Mouse (Mus musculus) layer of hippocampus, adult 9-11 months (tissue): ENCODE data around the gene Itgb8.
A peak's percentile ranks its signal among the peaks of the same experiment; 100 is the strongest.

ENCODE experiments used
- DNase-seq: peaks from one replicate; pipeline ENCODE4 v3.0.0; 2022

The Itgb8 gene

GRCm38 (mm10) chr12:119238696-119239415 lies at the start of gene Itgb8:
Gene Itgb8, minus strand, starts transcription at chr12:119238802.
- peak; percentile 93 for DNase-seq

- DNase-seq, result no peak
Measured at GRCm38 (mm10) chr12:119276282-119276681, 37.7 kb upstream of the Itgb8 start.

- no peak for DNase-seq
Measured at GRCm38 (mm10) chr12:119273605-119274004, 35.0 kb upstream of the Itgb8 start.

GRCm38 (mm10) chr12:119271964-119272363 lies 33.4 kb upstream of the Itgb8 start:
- no peak for DNase-seq

GRCm38 (mm10) chr12:119270036-119270435 lies 31.4 kb upstream of the Itgb8 start:
- no peak for DNase-seq

GRCm38 (mm10) chr12:119268723-119269122 lies 30.1 kb upstream of the Itgb8 start:
- no peak for DNase-seq

- DNase-seq, result no peak
Measured at GRCm38 (mm10) chr12:119264506-119264905, 25.9 kb upstream of the Itgb8 start.

- no peak for DNase-seq
Measured at GRCm38 (mm10) chr12:119248581-119248980, 10.0 kb upstream of the Itgb8 start.

- no peak for DNase-seq
Measured at GRCm38 (mm10) chr12:119241071-119241470, 2.5 kb upstream of the Itgb8 start.

GRCm38 (mm10) chr12:119237921-119238695 lies 494 bp downstream of the Itgb8 start:
- DNase-seq, result peak; percentile 63

- DNase-seq, result no peak
Measured at GRCm38 (mm10) chr12:119237241-119237920, 1.2 kb downstream of the Itgb8 start.

- DNase-seq, result no peak
Measured at GRCm38 (mm10) chr12:119231831-119232230, 6.8 kb downstream of the Itgb8 start.

- DNase-seq, result no peak
Measured at GRCm38 (mm10) chr12:119230444-119230843, 8.2 kb downstream of the Itgb8 start.

GRCm38 (mm10) chr12:119229601-119230000 lies 9.0 kb downstream of the Itgb8 start:
- DNase-seq, result no peak

GRCm38 (mm10) chr12:119227898-119228297 lies 10.7 kb downstream of the Itgb8 start:
- DNase-seq, result no peak

- DNase-seq, result no peak
Measured at GRCm38 (mm10) chr12:119224699-119225098, 13.9 kb downstream of the Itgb8 start.

- peak; percentile 48 for DNase-seq
Measured at GRCm38 (mm10) chr12:119219409-119219808, 19.2 kb downstream of the Itgb8 start.

- no peak for DNase-seq
Measured at GRCm38 (mm10) chr12:119217700-119218265, 20.8 kb downstream of the Itgb8 start.

- DNase-seq, result no peak
Measured at GRCm38 (mm10) chr12:119215225-119215624, 23.4 kb downstream of the Itgb8 start.

- no peak for DNase-seq
Measured at GRCm38 (mm10) chr12:119211533-119211932, 27.1 kb downstream of the Itgb8 start.

GRCm38 (mm10) chr12:119210590-119210989 lies 28.0 kb downstream of the Itgb8 start:
- DNase-seq, result no peak

- no peak for DNase-seq
Measured at GRCm38 (mm10) chr12:119210073-119210425, 28.6 kb downstream of the Itgb8 start.

- DNase-seq, result peak; percentile 26
Measured at GRCm38 (mm10) chr12:119209384-119210072, 29.1 kb downstream of the Itgb8 start.
